Mouse (Mus musculus) liver, embryonic 12.5 days (tissue): ENCODE results near the gene 2310061I04Rik. TPM values are rescaled to one million over a fixed set of nuclear protein-coding genes. Genes with fewer than 3 reads are reported as not detected.

Experiments
- ATAC-seq: fragments of 200-750 bp; cut with Nextera tagmentation; 2 replicates; pipeline ENCODE4 v1.8.0; 2017; ENCODE audit warnings: moderate number of reproducible peaks, mild to moderate bottlenecking, moderate library complexity
- H3K27ac ChIP-seq: fragments of 300-500 bp; sonication (generic); 2 replicates; pipeline ENCODE4 v1.5.1; 2016; ENCODE audit warnings: mild to moderate bottlenecking
- H3K27me3 ChIP-seq: fragments of 300-500 bp; sonication (generic); replicated peaks from 2 replicates; pipeline ENCODE4 v1.6.1; 2016; ENCODE audit warnings: mild to moderate bottlenecking, moderate library complexity
- H3K36me3 ChIP-seq: fragments of 300-500 bp; sonication (generic); 2 replicates; pipeline ENCODE4 v1.6.1; 2016; ENCODE audit warnings: mild to moderate bottlenecking, moderate library complexity
- H3K4me1 ChIP-seq: fragments of 300-500 bp; sonication (generic); 2 replicates; pipeline ENCODE4 v1.6.1; 2016
- H3K4me2 ChIP-seq: fragments of 300-500 bp; sonication (generic); 2 replicates; pipeline ENCODE4 v1.6.1; 2016; ENCODE audit warnings: mild to moderate bottlenecking, moderate library complexity
- H3K4me3 ChIP-seq: fragments of 300-500 bp; sonication (generic); 2 replicates; pipeline ENCODE4 v1.5.1; 2016; ENCODE audit warnings: mild to moderate bottlenecking, moderate library complexity
- H3K9ac ChIP-seq: fragments of 300-500 bp; sonication (generic); 2 replicates; pipeline ENCODE4 v1.6.1; 2016; ENCODE audit warnings: mild to moderate bottlenecking, moderate library complexity
- H3K9me3 ChIP-seq: fragments of 300-500 bp; sonication (generic); replicated peaks from 2 replicates; pipeline ENCODE4 v1.6.1; 2016; ENCODE audit warnings: mild to moderate bottlenecking, moderate library complexity
- WGBS: fragments of 180-500 bp; shearing (Covaris S2); methylation state at CpG from one replicate; pipeline ENCODE4 v1.1.7; 2016; ENCODE audit not compliant: insufficient replicate concordance; 5-methylcytosine and 5-hydroxymethylcytosine counted together
- polyA plus RNA-seq: library from polyadenylated mRNA; unstranded; fragments of >200 nt; fragmentation: Nextera tagmentation; extraction: Ambion mirVana; gene quantifications from 2 replicates; pipeline ENCODE4 v1.2.1, GENCODE M21; 2016

The 2310061I04Rik gene
- polyA plus RNA-seq, 1 experiment from 2014 or later = 20.2 TPM

DNA sequence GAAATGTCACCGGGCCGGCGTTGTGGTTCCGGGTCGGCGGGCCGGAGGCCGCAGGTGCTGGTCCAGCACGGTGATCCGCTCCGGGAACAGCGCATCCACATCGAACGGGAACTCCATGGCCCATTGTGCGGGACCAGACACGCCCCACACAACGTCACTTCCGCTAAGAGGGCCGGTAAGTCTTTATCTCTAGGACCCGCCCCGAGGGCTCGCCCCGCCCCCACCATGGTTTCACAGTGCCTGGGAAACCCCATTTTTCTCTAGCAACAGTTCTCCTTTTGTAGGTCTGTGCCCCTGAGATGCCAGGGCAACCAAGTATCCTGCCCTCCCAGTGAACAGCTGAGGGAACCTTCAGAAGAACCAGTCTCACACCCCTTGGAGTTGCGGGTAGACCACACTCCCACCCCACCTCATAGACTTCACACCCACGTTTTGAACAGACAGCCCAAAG is 12.7 kb upstream of the 2310061I04Rik start, which contains the start of gene Atat1:
Gene Atat1 (minus strand): TSS at position 157 of the 451 bp plus-strand sequence.
- H3K4me2 ChIP-seq = peak within 1 kb of the TSS; percentile 87
- H3K36me3 ChIP-seq = peaks cover 71% of the 10 kb centered on the region
- peaks cover 53% of the 10 kb centered on the region for H3K4me1 ChIP-seq
- H3K9ac ChIP-seq = peak within 1 kb of the TSS; percentile 69
- WGBS = 1% methylated on average over 25 of the region's 25 CpGs
- ATAC-seq = peak; percentile 87
- H3K27ac ChIP-seq = peak within 1 kb of the TSS; percentile 84
- H3K9me3 ChIP-seq = no peaks in the 10 kb centered on the region
- H3K4me3 ChIP-seq = peak within 1 kb of the TSS; percentile 74
- no peaks in the 10 kb centered on the region for H3K27me3 ChIP-seq

DNA sequence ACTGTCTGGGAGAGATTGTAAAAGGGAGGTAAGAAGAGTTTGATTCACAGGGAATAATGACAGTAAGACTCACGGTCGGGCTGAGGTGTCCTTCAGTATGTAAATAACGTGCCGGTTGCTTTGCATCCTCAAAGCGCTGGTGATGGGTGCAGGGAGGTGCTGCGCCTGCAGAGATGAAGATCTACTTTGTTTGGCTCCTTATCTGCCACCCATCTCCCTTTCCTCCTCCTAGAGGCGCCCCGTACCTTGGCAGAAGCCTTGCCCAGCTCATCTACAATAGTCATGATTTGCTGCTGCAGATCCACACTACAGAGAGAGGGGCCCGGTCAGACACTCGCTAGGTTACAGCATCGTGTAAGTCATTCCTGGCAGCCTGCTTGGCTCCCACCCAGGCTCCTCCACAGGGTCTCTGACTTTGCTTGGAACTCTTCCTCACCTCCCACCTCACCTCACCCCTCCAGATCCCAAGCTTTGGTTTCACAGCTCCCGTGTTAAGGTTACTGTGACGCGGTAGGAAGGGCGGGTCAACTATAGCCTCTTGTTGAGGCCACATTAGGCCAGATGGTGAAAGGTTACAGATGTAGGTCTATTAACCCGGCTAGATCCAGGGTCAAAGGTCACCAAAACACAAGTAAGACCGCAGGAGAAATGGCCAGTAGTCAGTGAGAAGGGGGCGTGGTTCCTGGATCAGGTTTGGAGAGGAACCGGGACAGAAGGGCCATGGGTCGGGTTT is 12.1 kb upstream of the 2310061I04Rik start:
- peaks cover 47% of the 10 kb centered on the region for H3K4me1 ChIP-seq
- peak overlapping the region; percentile 74 for H3K4me3 ChIP-seq
- 36% methylated on average over 20 of the region's 20 CpGs for WGBS
- H3K36me3 ChIP-seq = peaks cover 72% of the 10 kb centered on the region
- peak overlapping the region; percentile 69 for H3K9ac ChIP-seq
- H3K27me3 ChIP-seq = no peaks in the 10 kb centered on the region
- peak overlapping the region; percentile 87 for H3K4me2 ChIP-seq
- H3K27ac ChIP-seq = peak overlapping the region; percentile 84
- H3K9me3 ChIP-seq = no peaks in the 10 kb centered on the region
- peak; percentile 40 for ATAC-seq

DNA sequence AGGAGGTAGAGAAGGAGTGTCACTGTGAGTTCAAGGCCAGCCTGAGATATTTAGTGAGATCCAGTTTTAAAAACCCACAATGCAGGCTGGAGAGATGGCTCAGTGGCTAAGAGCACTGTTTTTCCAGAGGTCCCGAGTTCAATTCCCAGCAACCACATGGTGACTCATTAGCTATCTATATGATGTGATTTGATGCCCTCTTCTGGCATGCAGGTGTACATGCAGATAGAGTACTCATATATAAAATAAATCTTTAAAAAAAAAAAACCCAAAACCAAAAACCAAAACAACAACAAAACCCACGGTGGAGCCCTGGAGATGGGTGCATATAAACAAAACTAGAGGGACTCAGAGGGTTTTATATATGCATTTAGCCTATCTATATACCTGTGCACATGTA is 10.4 kb upstream of the 2310061I04Rik start:
- WGBS = 63% methylated on average over 2 of the region's 2 CpGs
- Histone ChIP-seq H3K9ac (no peak overlapping the region), H3K4me2 (no peak overlapping the region)

DNA sequence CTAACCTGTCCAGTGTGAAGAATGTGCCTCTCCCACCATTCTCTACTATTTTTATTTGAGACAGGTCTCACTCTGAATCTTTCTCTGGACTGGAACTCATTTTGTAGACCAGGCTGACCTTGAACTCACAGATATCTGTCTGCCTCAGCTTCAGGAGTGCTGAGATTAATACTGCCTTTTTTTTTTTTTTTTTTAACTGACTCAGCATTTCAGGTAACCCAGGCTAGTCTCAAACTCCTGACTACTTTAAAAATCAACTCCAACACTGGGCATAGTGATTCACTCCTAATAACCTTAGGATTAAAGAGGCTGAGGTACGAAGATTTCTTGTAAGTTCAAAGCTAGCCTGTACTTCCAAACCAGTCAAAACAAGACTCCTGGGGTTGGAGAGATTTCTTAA is 8.4 kb upstream of the 2310061I04Rik start:
- no peaks in the 10 kb centered on the region for H3K9me3 ChIP-seq
- no peak overlapping the region for H3K9ac ChIP-seq
- peaks cover 32% of the 10 kb centered on the region for H3K4me1 ChIP-seq
- 89% methylated on average over 1 of the region's 1 CpGs for WGBS
- no peaks in the 10 kb centered on the region for H3K27me3 ChIP-seq
- ATAC-seq = no peak
- no peak overlapping the region for H3K27ac ChIP-seq
- H3K36me3 ChIP-seq = peaks cover 53% of the 10 kb centered on the region
- H3K4me2 ChIP-seq = no peak overlapping the region
- no peak overlapping the region for H3K4me3 ChIP-seq

More for the DNA sequence above, 10.4 kb upstream of the 2310061I04Rik start:
- Histone ChIP-seq H3K4me3 (no peak overlapping the region), H3K9me3 (no peaks in the 10 kb centered on the region), H3K4me1 (peaks cover 39% of the 10 kb centered on the region), H3K27ac (no peak overlapping the region), H3K36me3 (peaks cover 65% of the 10 kb centered on the region), H3K27me3 (no peaks in the 10 kb centered on the region)
- no peak for ATAC-seq

DNA sequence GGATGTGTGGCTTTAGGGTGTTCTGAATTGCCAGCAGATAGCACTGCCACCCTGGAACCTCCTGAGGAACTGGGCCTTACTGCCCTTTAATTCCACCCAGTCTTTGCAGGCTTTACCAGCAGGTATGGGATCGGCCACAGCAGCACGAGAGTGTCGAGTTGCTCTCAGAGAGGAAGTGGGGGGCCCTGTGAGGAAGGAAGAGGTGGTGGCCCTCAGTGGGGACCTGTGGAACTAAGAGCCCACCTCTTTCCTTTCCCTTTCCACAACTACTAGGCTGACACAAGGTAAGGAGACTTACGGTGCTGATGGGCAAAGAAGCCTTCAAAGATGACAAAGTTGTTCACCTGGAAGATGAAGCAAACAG is 6.7 kb upstream of the 2310061I04Rik start:
- Histone ChIP-seq H3K9me3 (no peaks in the 10 kb centered on the region), H3K9ac (no peak overlapping the region), H3K36me3 (peaks cover 53% of the 10 kb centered on the region), H3K4me3 (no peak overlapping the region), H3K27me3 (no peaks in the 10 kb centered on the region), H3K4me1 (peaks cover 31% of the 10 kb centered on the region), H3K4me2 (no peak overlapping the region), H3K27ac (peak overlapping the region; percentile 1; the same call in 1 of the 2 replicates)
- ATAC-seq = no peak
- 48% methylated on average over 4 of the region's 4 CpGs for WGBS

DNA sequence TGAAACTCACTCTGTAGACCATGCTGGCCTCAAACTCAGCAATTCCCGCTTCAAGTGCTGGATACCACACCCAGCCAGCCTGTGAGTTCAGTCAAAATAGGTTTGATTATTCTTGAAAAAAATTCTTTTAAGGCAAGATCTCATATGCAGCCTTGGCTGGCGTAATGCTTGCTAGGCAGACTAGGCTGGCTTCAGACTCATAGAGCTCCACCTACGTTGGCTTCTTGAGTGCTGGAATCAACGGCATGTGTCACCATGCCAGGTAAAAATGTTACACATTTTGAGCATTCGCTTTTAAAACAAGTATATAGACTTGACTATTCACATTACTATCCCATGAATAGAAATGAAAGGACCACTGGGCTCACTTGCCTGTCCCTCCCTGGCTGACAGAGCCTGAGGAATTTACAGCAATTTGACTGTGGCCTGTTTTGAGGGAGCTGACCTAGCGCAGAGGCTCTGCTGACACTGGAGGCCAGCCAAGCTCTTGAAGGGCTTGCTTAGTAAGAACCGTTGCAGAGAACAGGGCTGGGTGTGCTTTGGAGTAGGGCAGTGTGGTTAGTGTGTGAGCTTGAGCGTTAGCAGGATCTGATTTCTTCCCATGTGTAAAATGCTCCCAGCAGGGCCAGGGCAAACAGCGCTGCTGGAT is 6.2 kb upstream of the 2310061I04Rik start:
- Histone ChIP-seq H3K27ac (peak overlapping the region; percentile 1; the same call in 1 of the 2 replicates), H3K36me3 (peaks cover 52% of the 10 kb centered on the region), H3K27me3 (no peaks in the 10 kb centered on the region), H3K4me3 (no peak overlapping the region), H3K4me2 (no peak overlapping the region), H3K9me3 (no peaks in the 10 kb centered on the region), H3K4me1 (peaks cover 29% of the 10 kb centered on the region), H3K9ac (no peak overlapping the region)
- ATAC-seq = no peak
- 72% methylated on average over 9 of the region's 9 CpGs for WGBS

DNA sequence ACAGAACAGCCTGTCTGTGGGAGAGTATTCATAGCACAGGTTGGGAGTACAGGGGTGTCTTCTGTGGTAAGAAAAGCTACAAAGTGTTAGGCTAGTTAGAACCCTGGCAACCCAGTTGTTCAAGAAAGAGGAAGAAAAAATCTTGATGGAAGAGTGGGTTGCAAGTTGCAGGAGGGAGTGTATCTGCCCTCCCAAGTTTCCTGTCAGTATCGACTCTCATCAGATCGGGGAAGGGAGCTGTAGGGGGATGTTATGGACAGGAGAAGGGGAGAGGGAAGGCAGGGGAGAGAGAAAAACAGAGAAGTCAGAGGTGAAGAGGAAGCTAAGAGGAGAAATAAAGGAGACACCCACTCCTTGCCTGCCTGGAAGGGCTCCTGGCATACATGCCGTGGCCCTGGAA is 3.4 kb upstream of the 2310061I04Rik start:
- H3K4me2 ChIP-seq = no peak overlapping the region
- H3K27ac ChIP-seq = no peak overlapping the region; the same call in 1 of the 2 replicates
- no peaks in the 10 kb centered on the region for H3K27me3 ChIP-seq
- no peak for ATAC-seq
- no peak overlapping the region; the same call in 1 of the 2 replicates for H3K9ac ChIP-seq
- 36% methylated on average over 3 of the region's 3 CpGs for WGBS
- no peaks in the 10 kb centered on the region for H3K9me3 ChIP-seq
- H3K4me1 ChIP-seq = peaks cover 52% of the 10 kb centered on the region
- H3K4me3 ChIP-seq = no peak overlapping the region
- H3K36me3 ChIP-seq = peaks cover 36% of the 10 kb centered on the region

DNA sequence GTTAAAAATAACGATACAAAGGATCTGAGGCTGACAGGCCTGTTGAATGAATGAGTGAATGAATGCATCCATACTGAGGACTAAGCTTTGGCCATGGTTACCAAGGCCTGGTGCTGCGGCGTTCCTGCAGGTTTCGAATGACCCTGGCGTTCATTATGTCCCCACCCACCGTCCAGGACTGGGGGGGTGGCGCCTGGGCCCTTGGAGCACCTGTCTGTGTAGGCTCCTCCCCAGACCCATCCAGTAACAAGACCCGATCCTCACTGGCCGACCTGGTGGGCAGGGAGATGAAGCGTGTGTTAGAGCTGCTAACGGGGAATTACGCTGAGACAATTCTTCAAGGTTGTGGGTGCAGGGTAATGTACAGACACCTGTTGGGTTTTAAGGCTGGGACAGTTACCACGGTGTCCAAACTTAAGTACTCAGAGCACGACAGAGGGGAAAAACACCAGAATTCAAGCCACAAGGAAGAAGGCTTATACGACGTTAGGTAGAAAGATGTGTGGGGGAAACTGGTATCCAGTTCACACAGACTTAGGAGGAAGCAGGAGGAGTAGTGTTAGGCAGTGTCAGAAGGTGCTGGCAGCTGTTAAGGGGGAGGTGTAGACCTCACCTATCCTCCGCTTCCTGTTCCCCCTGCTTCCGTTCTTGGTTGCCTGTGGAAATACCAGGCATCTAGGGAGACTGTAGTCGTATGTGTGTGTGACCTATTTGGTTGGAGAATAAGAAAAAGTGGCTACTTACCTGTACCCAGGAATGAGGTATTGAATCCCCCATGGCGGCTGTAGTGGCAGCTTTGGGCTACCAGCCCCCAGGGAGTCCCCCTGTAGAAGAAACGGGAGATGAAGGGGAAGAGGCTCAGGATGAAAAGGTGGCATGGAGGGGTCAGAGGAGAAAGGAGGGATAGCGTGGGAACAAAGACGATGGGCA is 678 bp upstream of the 2310061I04Rik start:
- no peaks in the 10 kb centered on the region for H3K9me3 ChIP-seq
- H3K4me3 ChIP-seq = peak overlapping the region; percentile 99
- H3K36me3 ChIP-seq = peaks cover 39% of the 10 kb centered on the region
- WGBS = 32% methylated on average over 23 of the region's 23 CpGs
- H3K9ac ChIP-seq = peak overlapping the region; percentile 97
- peak overlapping the region; percentile 100 for H3K4me2 ChIP-seq
- no peaks in the 10 kb centered on the region for H3K27me3 ChIP-seq
- peak overlapping the region; percentile 89 for H3K27ac ChIP-seq
- peak; percentile 66 for ATAC-seq
- peaks cover 48% of the 10 kb centered on the region for H3K4me1 ChIP-seq

DNA sequence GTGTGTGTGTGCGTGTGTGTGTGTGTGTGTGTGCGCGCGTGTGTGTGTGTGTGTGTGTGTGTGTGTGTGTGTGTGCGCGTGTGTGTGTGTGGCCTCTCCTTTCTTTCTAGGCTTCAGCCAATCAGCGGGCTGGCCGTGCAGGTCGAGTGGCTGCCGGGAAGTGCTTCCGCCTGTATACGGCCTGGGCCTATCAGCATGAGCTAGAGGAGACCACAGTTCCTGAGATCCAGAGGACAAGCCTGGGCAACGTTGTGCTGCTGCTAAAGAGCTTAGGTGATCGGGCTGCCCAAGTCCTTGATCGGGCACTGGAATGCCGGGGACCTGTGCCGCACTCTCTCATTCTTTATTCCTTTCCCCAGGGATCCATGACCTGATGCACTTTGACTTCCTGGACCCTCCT is 9.5 kb downstream of the 2310061I04Rik start:
- WGBS = 89% methylated on average over 12 of the region's 17 CpGs
- no peak overlapping the region for H3K27ac ChIP-seq

DNA sequence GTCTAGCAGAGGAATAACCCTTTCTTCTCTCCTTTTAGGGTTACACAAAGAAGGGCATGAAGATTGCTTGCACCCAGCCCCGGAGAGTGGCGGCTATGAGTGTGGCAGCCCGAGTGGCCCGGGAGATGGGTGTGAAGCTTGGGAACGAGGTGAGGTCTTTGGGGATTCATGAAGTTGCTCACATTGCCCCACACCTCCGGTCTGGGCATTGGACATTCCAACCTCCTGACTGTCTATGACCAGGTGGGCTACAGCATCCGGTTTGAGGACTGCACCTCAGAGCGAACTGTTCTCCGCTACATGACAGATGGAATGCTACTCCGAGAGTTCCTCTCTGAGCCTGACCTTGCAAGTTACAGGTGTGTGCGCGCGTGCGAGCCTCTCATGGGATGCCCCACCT is 13.5 kb downstream of the 2310061I04Rik start:
- Histone ChIP-seq H3K4me2 (no peak overlapping the region), H3K36me3 (peaks cover 78% of the 10 kb centered on the region), H3K4me3 (no peak overlapping the region), H3K9ac (no peak overlapping the region), H3K9me3 (no peaks in the 10 kb centered on the region), H3K27ac (no peak overlapping the region), H3K27me3 (no peaks in the 10 kb centered on the region), H3K4me1 (peaks cover 18% of the 10 kb centered on the region)
- no peak for ATAC-seq
- WGBS = 91% methylated on average over 14 of the region's 14 CpGs

More for the DNA sequence above, 9.5 kb downstream of the 2310061I04Rik start:
- Histone ChIP-seq H3K27me3 (no peaks in the 10 kb centered on the region), H3K4me3 (no peak overlapping the region), H3K9ac (no peak overlapping the region), H3K4me1 (no peaks in the 10 kb centered on the region), H3K36me3 (peaks cover 99% of the 10 kb centered on the region), H3K9me3 (no peaks in the 10 kb centered on the region), H3K4me2 (no peak overlapping the region)
- ATAC-seq = no peak

DNA sequence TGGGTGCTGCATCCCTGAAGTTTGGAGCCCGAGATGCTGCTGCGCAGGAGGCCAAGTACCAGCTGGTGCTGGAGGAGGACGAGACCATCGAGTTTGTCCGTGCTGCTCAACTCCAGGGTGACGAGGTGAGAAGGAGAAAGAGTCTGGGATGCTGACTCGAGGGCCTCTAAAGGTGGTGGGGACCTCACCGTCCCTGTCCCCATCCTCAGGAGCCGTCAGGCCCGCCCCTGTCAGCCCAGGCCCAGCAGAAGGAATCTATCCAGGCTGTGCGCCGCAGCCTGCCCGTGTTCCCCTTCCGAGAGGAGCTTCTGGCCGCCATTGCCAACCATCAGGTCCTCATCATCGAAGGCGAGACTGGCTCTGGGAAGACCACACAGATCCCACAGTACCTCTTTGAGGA is 14.3 kb downstream of the 2310061I04Rik start:
- peaks cover 18% of the 10 kb centered on the region for H3K4me1 ChIP-seq
- no peak for ATAC-seq
- H3K36me3 ChIP-seq = peaks cover 70% of the 10 kb centered on the region
- H3K9me3 ChIP-seq = no peaks in the 10 kb centered on the region
- no peaks in the 10 kb centered on the region for H3K27me3 ChIP-seq
- H3K27ac ChIP-seq = no peak overlapping the region
- H3K9ac ChIP-seq = no peak overlapping the region
- WGBS = 91% methylated on average over 17 of the region's 17 CpGs
- no peak overlapping the region for H3K4me3 ChIP-seq
- H3K4me2 ChIP-seq = no peak overlapping the region
